Mouse (Mus musculus) yolk sac, embryonic 10.5 days (tissue): Measurements from ENCODE around the gene Fbxo4.

Source experiments
- DNase-seq: peaks from one replicate; pipeline ENCODE4 v3.0.0-alpha.2; 2017; ENCODE audit warnings: low spot score

The Fbxo4 gene

GRCm38 (mm10) chr15:3978279-3978678 is 1.1 kb downstream of the Fbxo4 start:
- no peak for DNase-seq

- DNase-seq, result no peak
Measured at GRCm38 (mm10) chr15:3973300-3973699, 6.1 kb downstream of the Fbxo4 start.

- DNase-seq, result no peak
Measured at GRCm38 (mm10) chr15:3970193-3970592, 9.2 kb downstream of the Fbxo4 start.

- no peak for DNase-seq
Measured at GRCm38 (mm10) chr15:3969743-3970142, 9.6 kb downstream of the Fbxo4 start.

GRCm38 (mm10) chr15:3962251-3962650 is 17.1 kb downstream of the Fbxo4 start:
- no peak for DNase-seq

GRCm38 (mm10) chr15:3960094-3960493 is 19.3 kb downstream of the Fbxo4 start:
- no peak for DNase-seq

- DNase-seq, result no peak
Measured at GRCm38 (mm10) chr15:3957982-3958381, 21.4 kb downstream of the Fbxo4 start.

- DNase-seq, result no peak
Measured at GRCm38 (mm10) chr15:3954971-3955370, 24.4 kb downstream of the Fbxo4 start.

GRCm38 (mm10) chr15:3938132-3938531 is 41.2 kb downstream of the Fbxo4 start:
- no peak for DNase-seq

GRCm38 (mm10) chr15:3936056-3936455 is 43.3 kb downstream of the Fbxo4 start:
- no peak for DNase-seq

GRCm38 (mm10) chr15:3933466-3933865 is 45.9 kb downstream of the Fbxo4 start:
- DNase-seq, result no peak

- no peak for DNase-seq
Measured at GRCm38 (mm10) chr15:3931931-3932330, 47.4 kb downstream of the Fbxo4 start.
